Mouse (Mus musculus): ENCODE data around the gene Tmub2. TPM values are rescaled to one million over a fixed set of nuclear protein-coding genes. Genes with fewer than 3 reads are reported as not detected.
"Not testable (repeated sequence)": the region's sequence is repeated elsewhere in the genome, so short reads cannot be mapped to it uniquely, and the experiment has no call there.

The Tmub2 gene
- polyA plus RNA-seq, 1 experiment from 2014 or later: 20.8 TPM

- H3K36me3 ChIP-seq (replicated peaks; ENCODE audit: insufficient read depth, low read length): no peaks in the 10 kb centered on the region
- DNase-seq (no peak), ATAC-seq (no peak)
- H3K4me2 ChIP-seq (ENCODE audit: low read depth, low read length): peak within 1 kb of the TSS; percentile 11; the same call in 1 of the 2 replicates
- H3K4me3 ChIP-seq (ENCODE audit: low read depth, low read length): no peak within 1 kb of the TSS
- TF ChIP-seq CTCF (IDR thresholded peaks at IDR 0.05; ENCODE audit: low read depth): no peak
- no peak for TF ChIP-seq EP300 (IDR thresholded peaks at IDR 0.05; ENCODE audit: low read depth)
- 0 out of 2 replicates have a peak, but pooled peaks cover 4% of the 10 kb centered on the region for H3K4me1 ChIP-seq (ENCODE audit: insufficient read depth)
- no peaks in the 10 kb centered on the region for H3K27me3 ChIP-seq (ENCODE audit: insufficient read depth, low read length)
- no peaks in the 10 kb centered on the region for H3K9me3 ChIP-seq (ENCODE audit: low read length)
- WGBS (ENCODE audit: insufficient replicate concordance): 82% methylated on average over 12 of the region's 12 CpGs
- no peak within 1 kb of the TSS for H3K27ac ChIP-seq (ENCODE audit: low read depth)
- H3K9ac ChIP-seq (replicated peaks): no peak within 1 kb of the TSS
These were observed 16.0 kb upstream of the Tmub2 start, which contains the start of gene Asb16 for GRCm38 (mm10) chr11:102268520-102269244. Gene Asb16 (plus strand): TSS chr11:102268743.

DNA sequence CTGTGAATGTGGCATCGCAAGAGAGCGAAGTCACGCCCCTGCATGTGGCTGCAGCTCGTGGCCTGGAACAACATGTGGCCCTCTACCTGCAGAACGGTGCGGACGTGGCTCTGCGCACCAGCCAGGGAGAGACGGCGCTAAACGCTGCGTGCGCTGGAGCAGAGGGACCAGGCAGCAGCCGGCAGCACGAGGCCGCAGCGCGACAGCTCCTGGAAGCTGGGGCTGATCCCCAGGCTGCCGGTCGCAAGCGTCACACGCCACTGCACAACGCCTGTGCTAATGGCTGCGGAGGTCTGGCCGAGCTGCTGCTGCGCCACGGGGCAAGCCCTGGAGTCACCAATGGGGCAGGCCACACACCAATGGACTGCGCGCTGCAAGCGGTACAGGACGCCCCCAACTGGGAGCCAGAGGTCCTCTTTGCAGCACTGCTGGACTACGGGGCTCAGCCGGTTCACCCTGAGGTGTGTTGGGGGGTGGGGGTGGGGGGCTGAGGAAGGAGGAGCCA lies 8.3 kb upstream of the Tmub2 start:
- Histone ChIP-seq H3K4me3 (ENCODE audit: low read depth, low read length) (peak overlapping the region; percentile 1; the same call in 1 of the 2 replicates), H3K4me1 (ENCODE audit: insufficient read depth) (peaks cover 9% of the 10 kb centered on the region; the same call in 1 of the 2 replicates), H3K27me3 (ENCODE audit: insufficient read depth, low read length) (no peaks in the 10 kb centered on the region), H3K9ac (replicated peaks) (no peak overlapping the region), H3K27ac (ENCODE audit: low read depth) (no peak overlapping the region), H3K4me2 (ENCODE audit: low read depth, low read length) (peak overlapping the region; percentile 66), H3K9me3 (ENCODE audit: low read length) (no peaks in the 10 kb centered on the region), H3K36me3 (replicated peaks; ENCODE audit: insufficient read depth, low read length) (no peaks in the 10 kb centered on the region)
- peak; percentile 65 for ATAC-seq
- TF ChIP-seq EP300 (IDR thresholded peaks at IDR 0.05; ENCODE audit: low read depth): no peak
- no peak for TF ChIP-seq CTCF (IDR thresholded peaks at IDR 0.05; ENCODE audit: low read depth)
- peak; percentile 47 for DNase-seq
- 1% methylated on average over 33 of the region's 33 CpGs for WGBS (ENCODE audit: insufficient replicate concordance)

- no peak overlapping the region for H3K9ac ChIP-seq (replicated peaks)
- no peaks in the 10 kb centered on the region for H3K36me3 ChIP-seq (replicated peaks; ENCODE audit: insufficient read depth, low read length)
- 85% methylated on average over 9 of the region's 12 CpGs for WGBS (ENCODE audit: insufficient replicate concordance)
- DNase-seq: no peak
- no peak overlapping the region for H3K4me3 ChIP-seq (ENCODE audit: low read depth, low read length)
- TF ChIP-seq EP300 (IDR thresholded peaks at IDR 0.05; ENCODE audit: low read depth): no peak
- no peak for TF ChIP-seq CTCF (IDR thresholded peaks at IDR 0.05; ENCODE audit: low read depth)
- no peak for ATAC-seq
- no peaks in the 10 kb centered on the region for H3K27me3 ChIP-seq (ENCODE audit: insufficient read depth, low read length)
- no peaks in the 10 kb centered on the region for H3K9me3 ChIP-seq (ENCODE audit: low read length)
- H3K4me2 ChIP-seq (ENCODE audit: low read depth, low read length): no peak overlapping the region
- H3K4me1 ChIP-seq (ENCODE audit: insufficient read depth): peaks cover 9% of the 10 kb centered on the region; the same call in 1 of the 2 replicates
- H3K27ac ChIP-seq (ENCODE audit: low read depth): no peak overlapping the region
These were observed 7.0 kb upstream of the Tmub2 start for GRCm38 (mm10) chr11:102277754-102278153.

DNA sequence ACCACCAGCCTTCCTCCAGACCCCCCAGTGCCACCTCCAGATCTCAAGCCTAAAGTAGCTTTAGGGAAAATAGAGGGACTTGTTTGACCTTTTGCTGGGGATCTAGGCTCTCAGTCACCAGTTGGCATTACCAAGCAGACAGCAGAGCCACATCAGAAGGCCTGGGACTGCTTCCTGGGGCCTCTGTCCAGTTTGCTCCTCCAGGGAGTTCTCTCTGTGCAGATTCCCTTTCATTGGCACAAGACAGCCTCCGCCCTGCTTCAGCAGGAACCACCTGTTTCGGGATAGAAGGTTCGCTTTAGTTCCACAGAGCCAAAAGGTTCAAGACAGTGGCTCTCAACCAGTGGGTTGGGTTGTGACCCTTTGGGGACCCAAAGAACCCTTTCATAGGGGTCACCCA lies 5.1 kb upstream of the Tmub2 start:
- H3K27ac ChIP-seq (ENCODE audit: low read depth): no peak overlapping the region
- 88% methylated on average over 3 of the region's 3 CpGs for WGBS (ENCODE audit: insufficient replicate concordance)
- TF ChIP-seq CTCF (IDR thresholded peaks at IDR 0.05; ENCODE audit: low read depth) (no peak), EP300 (IDR thresholded peaks at IDR 0.05; ENCODE audit: low read depth) (no peak)
- H3K9ac ChIP-seq (replicated peaks): no peak overlapping the region
- no peak overlapping the region for H3K4me3 ChIP-seq (ENCODE audit: low read depth, low read length)
- no peak for ATAC-seq
- no peaks in the 10 kb centered on the region for H3K9me3 ChIP-seq (ENCODE audit: low read length)
- no peaks in the 10 kb centered on the region for H3K27me3 ChIP-seq (ENCODE audit: insufficient read depth, low read length)
- H3K36me3 ChIP-seq (replicated peaks; ENCODE audit: insufficient read depth, low read length): no peaks in the 10 kb centered on the region
- DNase-seq: no peak
- H3K4me2 ChIP-seq (ENCODE audit: low read depth, low read length): no peak overlapping the region
- peaks cover 12% of the 10 kb centered on the region; the same call in 1 of the 2 replicates for H3K4me1 ChIP-seq (ENCODE audit: insufficient read depth)

GRCm38 (mm10) chr11:102280267-102280666 lies 4.5 kb upstream of the Tmub2 start:
- DNase-seq; ATAC-seq; H3K36me3 ChIP-seq (replicated peaks; ENCODE audit: insufficient read depth, low read length); H3K9me3 ChIP-seq (ENCODE audit: low read length); H3K27me3 ChIP-seq (ENCODE audit: insufficient read depth, low read length); H3K9ac ChIP-seq (replicated peaks); H3K4me3 ChIP-seq (ENCODE audit: low read depth, low read length); H3K27ac ChIP-seq (ENCODE audit: low read depth); H3K4me2 ChIP-seq (ENCODE audit: low read depth, low read length): not testable (repeated sequence)
- peaks cover 12% of the 10 kb centered on the region; the same call in 1 of the 2 replicates for H3K4me1 ChIP-seq (ENCODE audit: insufficient read depth)
- 57% methylated on average over 6 of the region's 6 CpGs for WGBS (ENCODE audit: insufficient replicate concordance)

- no peaks in the 10 kb centered on the region for H3K9me3 ChIP-seq (ENCODE audit: low read length)
- no peak for TF ChIP-seq EP300 (IDR thresholded peaks at IDR 0.05; ENCODE audit: low read depth)
- TF ChIP-seq CTCF (IDR thresholded peaks at IDR 0.05; ENCODE audit: low read depth): no peak
- 79% methylated on average over 6 of the region's 6 CpGs for WGBS (ENCODE audit: insufficient replicate concordance)
- peak overlapping the region; percentile 68 for H3K4me2 ChIP-seq (ENCODE audit: low read depth, low read length)
- no peak for ATAC-seq
- peak overlapping the region; percentile 90; the same call in 1 of the 2 replicates for H3K4me3 ChIP-seq (ENCODE audit: low read depth, low read length)
- H3K27me3 ChIP-seq (ENCODE audit: insufficient read depth, low read length): no peaks in the 10 kb centered on the region
- no peak for DNase-seq
- H3K4me1 ChIP-seq (ENCODE audit: insufficient read depth): peaks cover 15% of the 10 kb centered on the region
- peak overlapping the region; percentile 42; the same call in 1 of the 2 replicates for H3K9ac ChIP-seq (replicated peaks)
- no peak overlapping the region for H3K27ac ChIP-seq (ENCODE audit: low read depth)
- H3K36me3 ChIP-seq (replicated peaks; ENCODE audit: insufficient read depth, low read length): peaks cover 15% of the 10 kb centered on the region
These were observed 809 bp upstream of the Tmub2 start for GRCm38 (mm10) chr11:102283922-102284321.
